9 mouse cellular contexts compared by ENCODE assay signal in genomic region chr2:164857842-164858553, GRCm38 (mm10). TPM values are rescaled to one million over a fixed set of nuclear protein-coding genes. Genes with fewer than 3 reads are reported as not detected.
DNase-seq lines count a peak whose midpoint lies in the region; ATAC-seq and TF ChIP-seq lines count a peak whose summit lies in the region.
"Had no signal": no experiment of that assay in that cellular context is flagged by ENCODE, and none has a peak within 500 bp of the region (broad histone marks: within the 10 kb centered on the region; RNA-seq: fewer than 3 reads in every experiment).

No protein-coding gene starts in this region.

- TF ChIP-seq RAD21 in CH12.LX (IDR thresholded peaks at IDR 0.05; ENCODE audit: low read depth, low read length) = no peak

- TF ChIP-seq CTCF in cerebellum, adult 2 months (IDR thresholded peaks at IDR 0.05; ENCODE audit: borderline replicate concordance, insufficient read depth, low read depth, low read length) = no peak
- no peak for TF ChIP-seq CTCF in CH12.LX (conservative IDR thresholded peaks at IDR 0.05 in 1 of 2, IDR thresholded peaks at IDR 0.05 in 1 of 2; ENCODE audit: low read depth in 2 of 2, low read length in 2 of 2)
- TF ChIP-seq CTCF in liver, postnatal 0 days (IDR thresholded peaks at IDR 0.05; ENCODE audit: low read depth) = no peak

- 23% methylated on average over 19 of the region's 19 CpGs for WGBS in cerebellum, adult 2 months
- 12% methylated on average over 19 of the region's 19 CpGs for WGBS in heart, embryonic 15.5 days
- 16% methylated on average over 19 of the region's 19 CpGs for WGBS in liver, postnatal 0 days (ENCODE audit: insufficient replicate concordance)

- H3K27ac ChIP-seq in cerebellum, adult 2 months (ENCODE audit: insufficient read depth, low read length) = no peak overlapping the region
- no peak overlapping the region for H3K27ac ChIP-seq in CH12.LX (ENCODE audit: insufficient read depth, low read depth)
- H3K27ac ChIP-seq in heart, embryonic 15.5 days = peak overlapping the region; percentile 10; the same call in 1 of the 2 replicates
- peak overlapping the region; percentile 22; the same call in 1 of the 2 replicates for H3K27ac ChIP-seq in liver, postnatal 0 days (ENCODE audit: low read depth)

- no peaks in the 10 kb centered on the region for H3K27me3 ChIP-seq in cerebellum, adult 2 months (ENCODE audit: control insufficient read depth, insufficient read depth, low read length)
- H3K27me3 ChIP-seq in CH12.LX (replicated peaks) = peaks cover 19% of the 10 kb centered on the region
- H3K27me3 ChIP-seq in heart, embryonic 15.5 days = peaks cover 54% of the 10 kb centered on the region
- peaks cover 34% of the 10 kb centered on the region for H3K27me3 ChIP-seq in liver, postnatal 0 days (ENCODE audit: insufficient read depth, low read length)

- H3K4me3 ChIP-seq in cerebellum, adult 2 months (replicated peaks; ENCODE audit: insufficient read depth, low read depth, low read length) = peak overlapping the region; percentile 18
- H3K4me3 ChIP-seq in CH12.LX (replicated peaks in 1 of 3; ENCODE audit: low read depth in 2 of 3, low read length in 2 of 3, poor library complexity in 1 of 3) = peak overlapping the region in 1 of 3 experiments; percentile 57
- peak overlapping the region; percentile 58 for H3K4me3 ChIP-seq in heart, embryonic 15.5 days
- H3K4me3 ChIP-seq in liver, postnatal 0 days (ENCODE audit: low read depth, low read length) = peak overlapping the region; percentile 50

- dilution Hi-C loops in CH12.LX (cut with MboI; ENCODE audit: extremely low pct_ligation_motif_present, extremely low pct_unique_long_range_greater_than_20kb, low sequenced_read_pairs) = no loop called here

- no peak for ATAC-seq in heart, embryonic 15.5 days (replicated peaks; ENCODE audit: insufficient number of reproducible peaks, insufficient read depth, low FRiP score, low read depth)
- ATAC-seq in liver, postnatal 0 days = no peak
- no peak for ATAC-seq in CD4-positive, CD25-positive, alpha-beta regulatory T cell, adult 4 months
- no peak for ATAC-seq in megakaryocyte progenitor cell, adult 5-6 weeks (replicated peaks; ENCODE audit: poor library complexity)

- in situ Hi-C loops in CH12.LX (cut with MboI; ENCODE audit: low pct_ligation_motif_present, low pct_unique_long_range_greater_than_20kb, low sequenced_read_pairs) = no loop called here

- H3K4me2 ChIP-seq in CH12.LX (ENCODE audit: insufficient read depth, low read depth, poor library complexity, severe bottlenecking) = peak overlapping the region; percentile 49
- peak overlapping the region; percentile 96 for H3K4me2 ChIP-seq in heart, embryonic 15.5 days
- peak overlapping the region; percentile 80 for H3K4me2 ChIP-seq in liver, postnatal 0 days (ENCODE audit: low read depth, low read length)

- no peak for TF ChIP-seq POLR2A in cerebellum, adult 2 months (IDR thresholded peaks at IDR 0.05; ENCODE audit: borderline replicate concordance, insufficient read depth, low read length)
- TF ChIP-seq POLR2A in CH12.LX (IDR thresholded peaks at IDR 0.05; ENCODE audit: low read depth, low read length) = no peak

- H3K4me1 ChIP-seq in cerebellum, adult 2 months (ENCODE audit: control insufficient read depth, insufficient read depth, low read length) = no peaks in the 10 kb centered on the region; the same call in 1 of the 2 replicates
- H3K4me1 ChIP-seq in CH12.LX (ENCODE audit: control insufficient read depth in 1 of 2, insufficient read depth in 2 of 2) = peaks cover 0 to 43% of the 10 kb centered on the region in 2 experiments; a peak in 3 of 4 replicates
- H3K4me1 ChIP-seq in heart, embryonic 15.5 days (replicated peaks) = peaks cover 44% of the 10 kb centered on the region
- H3K4me1 ChIP-seq in liver, postnatal 0 days (ENCODE audit: insufficient read depth) = peaks cover 23% of the 10 kb centered on the region

- H3K79me2 ChIP-seq in CH12.LX (replicated peaks; ENCODE audit: control insufficient read depth, extremely low read depth, insufficient read depth, poor library complexity, severe bottlenecking) = no peaks in the 10 kb centered on the region

- no peak for DNase-seq in cerebellum, adult 2 months
- no peak for DNase-seq in cerebellum, postnatal 14 days
- DNase-seq in CH12.LX (ENCODE audit: extremely low read depth) = no peak
- no peak for DNase-seq in liver, postnatal 0 days
- DNase-seq in adrenal gland, adult (ENCODE audit: inconsistent age in 2 of 2, low spot score in 1 of 2) = no peak
- DNase-seq: right cerebral cortex, adult 18-20 months had no signal

- no peaks in the 10 kb centered on the region for H3K9me3 ChIP-seq in CH12.LX (replicated peaks; ENCODE audit: low read length)
- H3K9me3 ChIP-seq in heart, embryonic 15.5 days (replicated peaks) = no peaks in the 10 kb centered on the region
- no peaks in the 10 kb centered on the region for H3K9me3 ChIP-seq in liver, postnatal 0 days (ENCODE audit: low read length)

- no peak overlapping the region for H3K9ac ChIP-seq in CH12.LX (ENCODE audit: insufficient read depth, low read depth)
- peak overlapping the region; percentile 46; the same call in 1 of the 2 replicates for H3K9ac ChIP-seq in heart, embryonic 15.5 days
- H3K9ac ChIP-seq in liver, postnatal 0 days (replicated peaks) = no peak overlapping the region; the same call in 1 of the 2 replicates

- TF ChIP-seq EP300 in CH12.LX (IDR thresholded peaks at IDR 0.05; ENCODE audit: low read length) = no peak
- no peak for TF ChIP-seq EP300 in liver, postnatal 0 days (IDR thresholded peaks at IDR 0.05; ENCODE audit: low read depth)

- no peaks in the 10 kb centered on the region for H3K36me3 ChIP-seq in CH12.LX (replicated peaks in 1 of 2; ENCODE audit: control insufficient read depth in 1 of 2, insufficient read depth in 1 of 2, low read length in 1 of 2)
- no peaks in the 10 kb centered on the region for H3K36me3 ChIP-seq in heart, embryonic 15.5 days
- no peaks in the 10 kb centered on the region for H3K36me3 ChIP-seq in liver, postnatal 0 days (replicated peaks; ENCODE audit: insufficient read depth, low read length)

TF ChIP-seq in CH12.LX, 34 proteins besides CTCF, POLR2A, EP300 and RAD21 (continues in another document):
- no peak for TF ChIP-seq TCF12 (IDR thresholded peaks at IDR 0.05; ENCODE audit: low read depth, low read length)

RNA-seq across cellular contexts. Expression of gene Pltp, which starts 0.5 kb away (rescaled TPM):
- 203 and 218 TPM in 2 replicates for polyA plus RNA-seq in cerebellum, adult 2 months (2012; rRNA removed)
- total RNA-seq in CH12.LX (2012; rRNA removed) (4.4 and 5.5 TPM in 2 replicates), CH12.LX (2014; rRNA removed) (0.85 and 1.1 TPM in 2 replicates)
- polyA plus RNA-seq in CH12.LX (2012; ENCODE audit: insufficient read length, low read depth) = 0.94 and 0.98 TPM in 2 replicates
- 14.0 and 71.8 TPM in 2 replicates for polyA plus RNA-seq in heart, embryonic 15.5 days (2015; fragmentation: Nextera tagmentation; extraction: Ambion mirVana)
- 33.4 and 35.3 TPM in 2 replicates for polyA plus RNA-seq in liver, postnatal 0 days (2015; fragmentation: Nextera tagmentation; extraction: Ambion mirVana)
- under 1 TPM; 0.34 to 0.98 TPM for polyA plus RNA-seq in CD4-positive, CD25-positive, alpha-beta regulatory T cell, adult 4 months (2017; shearing (Covaris generic))
- 0.10 TPM in 1 of 2 replicates, not detected in the other for total RNA-seq in megakaryocyte progenitor cell, adult 5-6 weeks (2015)
- total RNA-seq in megakaryocyte progenitor cell, adult 5-6 weeks (2017) = not detected in 2 replicates

RNA-seq across cellular contexts. Expression of gene Pcif1, which starts 21.1 kb away (rescaled TPM):
- polyA plus RNA-seq in cerebellum, adult 2 months (2012; rRNA removed) = 54.9 and 56.3 TPM in 2 replicates
- total RNA-seq in CH12.LX (2012; rRNA removed) = 30.0 and 33.6 TPM in 2 replicates
- total RNA-seq in CH12.LX (2014; rRNA removed) = 18.2 and 20.0 TPM in 2 replicates
- polyA plus RNA-seq in CH12.LX (2012; ENCODE audit: insufficient read length, low read depth) = 49.1 and 59.1 TPM in 2 replicates
- polyA plus RNA-seq in heart, embryonic 15.5 days (2015; fragmentation: Nextera tagmentation; extraction: Ambion mirVana) = 53.4 and 56.4 TPM in 2 replicates
- 38.4 and 38.6 TPM in 2 replicates for polyA plus RNA-seq in liver, postnatal 0 days (2015; fragmentation: Nextera tagmentation; extraction: Ambion mirVana)
- polyA plus RNA-seq in CD4-positive, CD25-positive, alpha-beta regulatory T cell, adult 4 months (2017; shearing (Covaris generic)) = 100 to 1,000 TPM; 106 to 115 TPM
- 34.1 and 36.3 TPM in 2 replicates for total RNA-seq in megakaryocyte progenitor cell, adult 5-6 weeks (2015)
- 21.7 and 40.4 TPM in 2 replicates for total RNA-seq in megakaryocyte progenitor cell, adult 5-6 weeks (2017)

RNA-seq across cellular contexts. Expression of gene Neurl2, which starts 24.7 kb away (rescaled TPM):
- 6.1 and 6.3 TPM in 2 replicates for polyA plus RNA-seq in cerebellum, adult 2 months (2012; rRNA removed)
- total RNA-seq in CH12.LX (2012; rRNA removed) (2.9 and 4.1 TPM in 2 replicates), CH12.LX (2014; rRNA removed) (1.6 and 2.1 TPM in 2 replicates)
- polyA plus RNA-seq in CH12.LX (2012; ENCODE audit: insufficient read length, low read depth) = 1.7 and 1.8 TPM in 2 replicates
- 43.3 and 47.1 TPM in 2 replicates for polyA plus RNA-seq in heart, embryonic 15.5 days (2015; fragmentation: Nextera tagmentation; extraction: Ambion mirVana)
- polyA plus RNA-seq in liver, postnatal 0 days (2015; fragmentation: Nextera tagmentation; extraction: Ambion mirVana) = 2.5 and 3.1 TPM in 2 replicates
- polyA plus RNA-seq in CD4-positive, CD25-positive, alpha-beta regulatory T cell, adult 4 months (2017; shearing (Covaris generic)) = 1 to 10 TPM in 1 of 2 experiments, under 1 TPM in 1; 0.65 to 1.6 TPM
- total RNA-seq in megakaryocyte progenitor cell, adult 5-6 weeks (2015) = 3.4 and 4.3 TPM in 2 replicates
- total RNA-seq in megakaryocyte progenitor cell, adult 5-6 weeks (2017) = 0.57 and 1.9 TPM in 2 replicates

RNA-seq across cellular contexts. Expression of gene Ctsa, which starts 25.3 kb away (rescaled TPM):
- polyA plus RNA-seq in cerebellum, adult 2 months (2012; rRNA removed) = 177 and 191 TPM in 2 replicates
- total RNA-seq in CH12.LX (2012; rRNA removed) (45.5 and 46.1 TPM in 2 replicates), CH12.LX (2014; rRNA removed) (17.5 and 19.9 TPM in 2 replicates)
- polyA plus RNA-seq in CH12.LX (2012; ENCODE audit: insufficient read length, low read depth) = 22.7 and 27.0 TPM in 2 replicates
- 167 and 180 TPM in 2 replicates for polyA plus RNA-seq in heart, embryonic 15.5 days (2015; fragmentation: Nextera tagmentation; extraction: Ambion mirVana)
- polyA plus RNA-seq in liver, postnatal 0 days (2015; fragmentation: Nextera tagmentation; extraction: Ambion mirVana) = 101 and 109 TPM in 2 replicates
- 100 to 1,000 TPM; 211 to 247 TPM for polyA plus RNA-seq in CD4-positive, CD25-positive, alpha-beta regulatory T cell, adult 4 months (2017; shearing (Covaris generic))
- 69.5 and 69.8 TPM in 2 replicates for total RNA-seq in megakaryocyte progenitor cell, adult 5-6 weeks (2015)
- total RNA-seq in megakaryocyte progenitor cell, adult 5-6 weeks (2017) = 71.5 and 77.0 TPM in 2 replicates

RNA-seq across cellular contexts. Expression of gene Spata25, which starts 29.7 kb away (rescaled TPM):
- polyA plus RNA-seq in cerebellum, adult 2 months (2012; rRNA removed) = 0.25 and 0.30 TPM in 2 replicates
- 0.34 TPM in 1 of 2 replicates, not detected in the other for total RNA-seq in CH12.LX (2012; rRNA removed)
- not detected in 2 replicates for total RNA-seq in CH12.LX (2014; rRNA removed)
- polyA plus RNA-seq in CH12.LX (2012; ENCODE audit: insufficient read length, low read depth) = not detected in 2 replicates
- polyA plus RNA-seq in heart, embryonic 15.5 days (2015; fragmentation: Nextera tagmentation; extraction: Ambion mirVana) = not detected in 2 replicates
- polyA plus RNA-seq in liver, postnatal 0 days (2015; fragmentation: Nextera tagmentation; extraction: Ambion mirVana) = not detected in 2 replicates
- not detected for polyA plus RNA-seq in CD4-positive, CD25-positive, alpha-beta regulatory T cell, adult 4 months (2017; shearing (Covaris generic))
- not detected in 2 replicates for total RNA-seq in megakaryocyte progenitor cell, adult 5-6 weeks (2015)
- total RNA-seq in megakaryocyte progenitor cell, adult 5-6 weeks (2017) = not detected in 2 replicates

Comparison
In these comparisons a context has a peak if more than half of its experiments do, and no peak if none do; other contexts are left out.
1. H3K27ac ChIP-seq: peak in heart, embryonic 15.5 days (single experiment) and liver, postnatal 0 days (single experiment); none in cerebellum, adult 2 months (single experiment) and CH12.LX (single experiment).
2. Peak in every context shown above with its lines, with median percentiles within 50 percentile points of each other: H3K4me2 ChIP-seq.